ENCODE assay signal across 13 mouse cellular contexts in the genomic region with DNA sequence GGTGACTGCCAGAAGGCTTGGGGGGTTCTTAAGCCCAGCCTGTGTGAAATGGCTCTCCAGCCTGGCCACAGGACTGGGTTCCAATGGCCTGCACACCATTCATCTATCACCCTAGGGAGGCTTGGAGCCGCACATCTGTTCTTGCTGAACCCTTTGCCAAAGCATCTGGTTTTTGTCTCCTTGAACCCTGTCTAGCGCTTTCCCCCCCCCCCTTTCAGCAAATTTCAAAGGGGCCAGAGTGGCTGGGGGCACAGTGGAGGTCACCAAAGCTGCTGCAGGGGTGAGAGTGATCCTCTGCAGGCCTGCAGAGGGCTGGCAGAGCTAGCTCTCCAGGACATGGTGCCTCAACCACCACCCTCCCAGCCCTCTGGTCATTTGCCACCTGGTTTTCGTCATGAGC. TPM values are rescaled to one million over a fixed set of nuclear protein-coding genes. Genes with fewer than 3 reads are reported as not detected.
A peak's percentile ranks its signal among the peaks of the same experiment; 100 is the strongest.
DNase-seq lines count a peak whose midpoint lies in the region; ATAC-seq and TF ChIP-seq lines count a peak whose summit lies in the region.
"Had no signal": no experiment of that assay in that cellular context is flagged by ENCODE, and none has a peak within 500 bp of the region (broad histone marks: within the 10 kb centered on the region; RNA-seq: fewer than 3 reads in every experiment).

No protein-coding gene starts in this region.

- H3K9ac ChIP-seq in forebrain, postnatal 0 days = no peak overlapping the region
- no peak overlapping the region for H3K9ac ChIP-seq in heart, embryonic 15.5 days
- H3K9ac ChIP-seq in lung, embryonic 16.5 days (ENCODE audit: low read length) = no peak overlapping the region
- H3K9ac ChIP-seq in forebrain, embryonic 13.5 days = no peak overlapping the region
- H3K9ac ChIP-seq: forebrain, embryonic 15.5 days; hindbrain, embryonic 15.5 days had no signal

- TF ChIP-seq CTCF in forebrain, postnatal 0 days (IDR thresholded peaks at IDR 0.05; ENCODE audit: low read depth) = no peak

- peak; percentile 29 for DNase-seq in forebrain, embryonic 10.5 days (ENCODE audit: extremely low spot score, low spot score)
- DNase-seq in forebrain, postnatal 0 days = no peak
- peak; percentile 67 for DNase-seq in embryo, embryonic 9.5 days (ENCODE audit: extremely low spot score)
- no peak for DNase-seq in frontal cortex, postnatal 25 days (ENCODE audit: low spot score in 2 of 2)
- DNase-seq in c-Kit-positive CD71-positive TER-119-positive erythroid progenitor cells, embryonic 14.5 days (ENCODE audit: low spot score) = no peak
- DNase-seq: cerebellum, postnatal 25 days; liver; midbrain, embryonic 14.5 days had no signal

- H3K27ac ChIP-seq in forebrain, embryonic 10.5 days = peak overlapping the region; percentile 49
- H3K27ac ChIP-seq in forebrain, postnatal 0 days (ENCODE audit: low read depth, low read length) = no peak overlapping the region
- no peak overlapping the region for H3K27ac ChIP-seq in heart, embryonic 15.5 days
- H3K27ac ChIP-seq in lung, embryonic 16.5 days (ENCODE audit: low read length) = no peak overlapping the region
- H3K27ac ChIP-seq in forebrain, embryonic 13.5 days = no peak overlapping the region
- H3K27ac ChIP-seq: forebrain, embryonic 15.5 days; hindbrain, embryonic 15.5 days had no signal

- H3K36me3 ChIP-seq in forebrain, embryonic 10.5 days (replicated peaks) = peaks cover 69% of the 10 kb centered on the region
- H3K36me3 ChIP-seq in forebrain, postnatal 0 days (ENCODE audit: insufficient read depth) = no peaks in the 10 kb centered on the region
- H3K36me3 ChIP-seq in heart, embryonic 15.5 days = no peaks in the 10 kb centered on the region
- H3K36me3 ChIP-seq in lung, embryonic 16.5 days (ENCODE audit: control insufficient read depth, insufficient read depth, low read length) = no peaks in the 10 kb centered on the region
- H3K36me3 ChIP-seq in forebrain, embryonic 13.5 days (ENCODE audit: poor library complexity, severe bottlenecking) = 0 out of 2 replicates have a peak, but pooled peaks cover 2% of the 10 kb centered on the region
- H3K36me3 ChIP-seq: forebrain, embryonic 15.5 days; hindbrain, embryonic 15.5 days had no signal

- WGBS in forebrain, embryonic 10.5 days = 57% methylated on average over 3 of the region's 3 CpGs
- 73% methylated on average over 3 of the region's 3 CpGs for WGBS in forebrain, postnatal 0 days
- 21% methylated on average over 3 of the region's 3 CpGs for WGBS in heart, embryonic 15.5 days
- WGBS in lung, embryonic 16.5 days = 25% methylated on average over 3 of the region's 3 CpGs
- WGBS in forebrain, embryonic 13.5 days = 75% methylated on average over 3 of the region's 3 CpGs

- H3K4me2 ChIP-seq in forebrain, postnatal 0 days (ENCODE audit: low read depth) = no peak overlapping the region
- no peak overlapping the region for H3K4me2 ChIP-seq in heart, embryonic 15.5 days
- no peak overlapping the region for H3K4me2 ChIP-seq in lung, embryonic 16.5 days (ENCODE audit: low read depth, low read length)
- H3K4me2 ChIP-seq in forebrain, embryonic 13.5 days = no peak overlapping the region
- H3K4me2 ChIP-seq: forebrain, embryonic 15.5 days; hindbrain, embryonic 15.5 days had no signal

- no peak for ATAC-seq in forebrain, postnatal 0 days
- peak; percentile 76 for ATAC-seq in heart, embryonic 15.5 days (replicated peaks; ENCODE audit: insufficient number of reproducible peaks, insufficient read depth, low FRiP score, low read depth)
- ATAC-seq in lung, embryonic 16.5 days (ENCODE audit: low read depth) = peak; percentile 93
- no peak for ATAC-seq in forebrain, embryonic 13.5 days
- ATAC-seq: forebrain, embryonic 15.5 days had no signal

- H3K9me3 ChIP-seq in forebrain, embryonic 10.5 days = no peaks in the 10 kb centered on the region
- no peaks in the 10 kb centered on the region for H3K9me3 ChIP-seq in forebrain, postnatal 0 days (ENCODE audit: low read length)
- H3K9me3 ChIP-seq in heart, embryonic 15.5 days (replicated peaks) = no peaks in the 10 kb centered on the region
- no peaks in the 10 kb centered on the region for H3K9me3 ChIP-seq in lung, embryonic 16.5 days (ENCODE audit: control insufficient read depth, low read length)
- H3K9me3 ChIP-seq in forebrain, embryonic 13.5 days (replicated peaks) = no peaks in the 10 kb centered on the region
- H3K9me3 ChIP-seq: forebrain, embryonic 15.5 days; hindbrain, embryonic 15.5 days had no signal

- H3K27me3 ChIP-seq in forebrain, embryonic 10.5 days (ENCODE audit: poor library complexity, severe bottlenecking) = no peaks in the 10 kb centered on the region
- no peaks in the 10 kb centered on the region for H3K27me3 ChIP-seq in forebrain, postnatal 0 days (ENCODE audit: insufficient read depth, low read length)
- H3K27me3 ChIP-seq in heart, embryonic 15.5 days = 0 out of 2 replicates have a peak, but pooled peaks cover 3% of the 10 kb centered on the region
- H3K27me3 ChIP-seq in lung, embryonic 16.5 days (ENCODE audit: control insufficient read depth, insufficient read depth, low read depth, low read length) = peaks cover 6% of the 10 kb centered on the region; the same call in 1 of the 2 replicates
- H3K27me3 ChIP-seq in forebrain, embryonic 13.5 days = no peaks in the 10 kb centered on the region
- H3K27me3 ChIP-seq: forebrain, embryonic 15.5 days; hindbrain, embryonic 15.5 days had no signal

- H3K4me1 ChIP-seq in forebrain, embryonic 10.5 days = peaks cover 27% of the 10 kb centered on the region
- H3K4me1 ChIP-seq in forebrain, postnatal 0 days (ENCODE audit: insufficient read depth) = no peaks in the 10 kb centered on the region
- peaks cover 30% of the 10 kb centered on the region for H3K4me1 ChIP-seq in heart, embryonic 15.5 days (replicated peaks)
- H3K4me1 ChIP-seq in lung, embryonic 16.5 days (replicated peaks; ENCODE audit: control insufficient read depth, insufficient read depth, low read length) = peaks cover 5% of the 10 kb centered on the region; the same call in 1 of the 2 replicates
- no peaks in the 10 kb centered on the region for H3K4me1 ChIP-seq in forebrain, embryonic 13.5 days
- H3K4me1 ChIP-seq: forebrain, embryonic 15.5 days; hindbrain, embryonic 15.5 days had no signal

- H3K4me3 ChIP-seq in forebrain, embryonic 10.5 days = no peak overlapping the region
- H3K4me3 ChIP-seq in forebrain, postnatal 0 days (ENCODE audit: low read depth, low read length) = no peak overlapping the region
- H3K4me3 ChIP-seq in heart, embryonic 15.5 days = no peak overlapping the region
- H3K4me3 ChIP-seq in lung, embryonic 16.5 days (ENCODE audit: low read length) = no peak overlapping the region
- H3K4me3 ChIP-seq in forebrain, embryonic 13.5 days = no peak overlapping the region
- H3K4me3 ChIP-seq: forebrain, embryonic 15.5 days; hindbrain, embryonic 15.5 days had no signal

RNA-seq across cellular contexts. Expression of gene Ttll12, which starts 44.2 kb away (rescaled TPM):
- 64.6 and 65.7 TPM in 2 replicates for polyA plus RNA-seq in forebrain, embryonic 10.5 days (2016; fragmentation: Nextera tagmentation; extraction: Ambion mirVana)
- total RNA-seq in forebrain, postnatal 0 days (2014; rRNA removed) = 42.9 and 43.3 TPM in 2 replicates
- 34.8 and 38.7 TPM in 2 replicates for polyA plus RNA-seq in forebrain, postnatal 0 days (2015; fragmentation: Nextera tagmentation; extraction: Ambion mirVana)
- 14.4 and 22.6 TPM in 2 replicates for polyA plus RNA-seq in heart, embryonic 15.5 days (2015; fragmentation: Nextera tagmentation; extraction: Ambion mirVana)
- 30.5 and 32.7 TPM in 2 replicates for polyA plus RNA-seq in lung, embryonic 16.5 days (2015; fragmentation: Nextera tagmentation; extraction: Ambion mirVana)
- polyA plus RNA-seq in forebrain, embryonic 13.5 days (2015; fragmentation: Nextera tagmentation; extraction: Ambion mirVana) = 40.7 and 46.2 TPM in 2 replicates

Comparison
In these comparisons a context has a peak if more than half of its experiments do, and no peak if none do; other contexts are left out.
1. DNase-seq: peak in forebrain, embryonic 10.5 days (single experiment) and embryo, embryonic 9.5 days (single experiment); none in forebrain, postnatal 0 days (single experiment), frontal cortex, postnatal 25 days (0 of 2) and c-Kit-positive CD71-positive TER-119-positive erythroid progenitor cells, embryonic 14.5 days (single experiment).
2. ATAC-seq: peak in heart, embryonic 15.5 days (single experiment) and lung, embryonic 16.5 days (single experiment); none in forebrain, postnatal 0 days (single experiment) and forebrain, embryonic 13.5 days (single experiment).